Mouse (Mus musculus) heart, embryonic 12.5 days (tissue): ENCODE measurements at regions not wholly inside any gene's neighbourhood (a gene's known extent, or its start where the extent isn't known, plus 50 kb on each side); places are given as distances from the start of the nearest gene placed in this dataset.

Experiments used
- ATAC-seq: fragments of 200-750 bp; cut with Nextera tagmentation; 2 replicates; pipeline ENCODE4 v1.8.0; 2017; ENCODE audit warnings: moderate TSS enrichment, moderate library complexity; ENCODE audit not compliant: insufficient number of reproducible peaks, low FRiP score
- H3K27ac ChIP-seq: fragments of 300-500 bp; sonication (generic); 2 replicates; pipeline ENCODE4 v1.5.1; 2016; ENCODE audit warnings: mild to moderate bottlenecking, moderate library complexity; ENCODE audit not compliant: poor library complexity, severe bottlenecking
- H3K27me3 ChIP-seq: fragments of 300-500 bp; sonication (generic); replicated peaks from 2 replicates; pipeline ENCODE4 v1.6.1; 2016; ENCODE audit warnings: mild to moderate bottlenecking, moderate library complexity
- H3K36me3 ChIP-seq: fragments of 300-500 bp; sonication (generic); 2 replicates; pipeline ENCODE4 v1.6.1; 2016; ENCODE audit warnings: mild to moderate bottlenecking, moderate library complexity
- H3K4me1 ChIP-seq: fragments of 300-500 bp; sonication (generic); replicated peaks from 2 replicates; pipeline ENCODE4 v1.6.1; 2016; ENCODE audit warnings: mild to moderate bottlenecking
- H3K4me2 ChIP-seq: fragments of 300-500 bp; sonication (generic); 2 replicates; pipeline ENCODE4 v1.6.1; 2016; ENCODE audit warnings: mild to moderate bottlenecking, moderate library complexity
- H3K4me3 ChIP-seq: fragments of 300-500 bp; sonication (generic); 2 replicates; pipeline ENCODE4 v1.5.1; 2016; ENCODE audit warnings: mild to moderate bottlenecking
- H3K9ac ChIP-seq: fragments of 300-500 bp; sonication (generic); 2 replicates; pipeline ENCODE4 v1.6.1; 2016; ENCODE audit warnings: mild to moderate bottlenecking, moderate library complexity
- H3K9me3 ChIP-seq: fragments of 300-500 bp; sonication (generic); replicated peaks from 2 replicates; pipeline ENCODE4 v1.6.1; 2016; ENCODE audit warnings: mild to moderate bottlenecking, moderate library complexity
- WGBS: fragments of 180-500 bp; shearing (Covaris S2); methylation state at CpG from one replicate; pipeline ENCODE4 v1.1.7; 2016; 5-methylcytosine and 5-hydroxymethylcytosine counted together

- H3K27ac ChIP-seq, result no peak overlapping the region
- no peak overlapping the region for H3K9ac ChIP-seq
- H3K4me3 ChIP-seq, result no peak overlapping the region
- no peaks in the 10 kb centered on the region for H3K4me1 ChIP-seq
- H3K9me3 ChIP-seq, result no peaks in the 10 kb centered on the region
- no peaks in the 10 kb centered on the region for H3K36me3 ChIP-seq
- 73% methylated on average over 3 of the region's 3 CpGs for WGBS
- H3K27me3 ChIP-seq, result no peaks in the 10 kb centered on the region
- H3K4me2 ChIP-seq, result no peak overlapping the region
- ATAC-seq, result no peak
Observed at GRCm38 (mm10) chr5:38927051-38927450, 50.4 kb upstream of the Clnk start.
